Mouse (Mus musculus) MEL (cell line): ENCODE results near the gene Grk5. TPM values are rescaled to one million over a fixed set of nuclear protein-coding genes. Genes with fewer than 3 reads are reported as not detected.
A peak's percentile ranks its signal among the peaks of the same experiment; 100 is the strongest.

ENCODE experiments used
- DNase-seq: peaks from one replicate; pipeline ENCODE4 v3.0.0; 2011; ENCODE audit warnings: low read depth, low spot score
- H3K27ac ChIP-seq: 2 replicates; pipeline ENCODE4 v1.5.1; 2012; ENCODE audit warnings: low read depth, mild to moderate bottlenecking, control low read depth, low read length, moderate library complexity; ENCODE audit not compliant: control insufficient read depth
- H3K27me3 ChIP-seq, 2 experiments: fragments of 150-350 bp in 1 of 2; sonication (generic) in 1 of 2; 2 replicates each; pipeline ENCODE4 v1.6.1; 2012; ENCODE audit warnings: low read length in 2 of 2, mild to moderate bottlenecking in 2 of 2, improper control_type of control experiment in 1 of 2, moderate library complexity in 1 of 2; ENCODE audit not compliant: insufficient read depth in 2 of 2, control insufficient read depth in 1 of 2
- H3K36me3 ChIP-seq, 2 experiments: 2 replicates each; pipeline ENCODE4 v1.6.1; 2012 to 2014; ENCODE audit warnings: low read length in 2 of 2, improper control_type of control experiment in 1 of 2, inconsistent platforms in 1 of 2, mild to moderate bottlenecking in 1 of 2; ENCODE audit not compliant: insufficient read depth in 2 of 2, control insufficient read depth in 1 of 2
- H3K4me1 ChIP-seq, 2 experiments: fragments of 150-350 bp in 1 of 2; sonication (generic) in 1 of 2; 2 replicates each; pipeline ENCODE4 v1.6.1; 2012; ENCODE audit warnings: low read length in 2 of 2, improper control_type of control experiment in 1 of 2, mild to moderate bottlenecking in 1 of 2; ENCODE audit not compliant: insufficient read depth in 2 of 2, control insufficient read depth in 1 of 2
- H3K4me3 ChIP-seq, 2 experiments: fragments of 150-350 bp in 1 of 2; sonication (generic) in 1 of 2; 2 replicates each; pipeline ENCODE4 v1.5.1; 2012; ENCODE audit warnings: low read depth in 2 of 2, low read length in 2 of 2, mild to moderate bottlenecking in 2 of 2, moderate library complexity in 2 of 2, control low read depth in 1 of 2, improper control_type of control experiment in 1 of 2; ENCODE audit not compliant: control insufficient read depth in 1 of 2, insufficient read depth in 1 of 2
- H3K79me2 ChIP-seq: 2 replicates; pipeline ENCODE4 v1.6.1; 2012; ENCODE audit warnings: mild to moderate bottlenecking, low read length, moderate library complexity; ENCODE audit not compliant: control insufficient read depth, poor library complexity, insufficient read depth
- H3K9ac ChIP-seq: 2 replicates; pipeline ENCODE4 v1.6.1; 2012; ENCODE audit warnings: low read depth, mild to moderate bottlenecking, control low read depth, low read length, moderate library complexity; ENCODE audit not compliant: control insufficient read depth, poor library complexity, severe bottlenecking
- H3K9me3 ChIP-seq: fragments of 150-350 bp; sonication (generic); replicated peaks from 2 replicates; pipeline ENCODE4 v1.6.1; 2012; ENCODE audit warnings: mild to moderate bottlenecking, low read length, improper control_type of control experiment, moderate library complexity; ENCODE audit not compliant: insufficient read depth
- CHD1 ChIP-seq: IDR thresholded peaks from 2 replicates; pipeline ENCODE4 v1.6.1; 2012; ENCODE audit warnings: low read depth, mild to moderate bottlenecking, inconsistent platforms, low read length, improper control_type of control experiment
- CHD2 ChIP-seq: IDR thresholded peaks from 2 replicates; pipeline ENCODE4 v1.6.1; 2011; ENCODE audit warnings: low read length, improper control_type of control experiment
- E2F4 ChIP-seq: IDR thresholded peaks from 2 replicates; pipeline ENCODE4 v1.6.1; 2011; ENCODE audit warnings: low read depth, low read length, improper control_type of control experiment, borderline replicate concordance
- ELF1 ChIP-seq: IDR thresholded peaks from 2 replicates; pipeline ENCODE4 v1.6.1; 2014; ENCODE audit warnings: low read depth, mild to moderate bottlenecking, inconsistent platforms, low read length, improper control_type of control experiment, moderate library complexity
- ETS1 ChIP-seq: IDR thresholded peaks from 2 replicates; pipeline ENCODE4 v1.6.1; 2012; ENCODE audit warnings: low read depth, mild to moderate bottlenecking, inconsistent platforms, low read length, improper control_type of control experiment, moderate library complexity
- GABPA ChIP-seq: IDR thresholded peaks from 2 replicates; pipeline ENCODE4 v1.6.1; 2012; ENCODE audit warnings: low read depth, mild to moderate bottlenecking, inconsistent platforms, low read length, improper control_type of control experiment, moderate library complexity
- GATA1 ChIP-seq: IDR thresholded peaks from 2 replicates; pipeline ENCODE4 v1.6.1; 2011; ENCODE audit warnings: low read depth, low read length, improper control_type of control experiment
- HCFC1 ChIP-seq: IDR thresholded peaks from 2 replicates; pipeline ENCODE4 v1.6.1; 2012; ENCODE audit warnings: low read depth, mild to moderate bottlenecking, inconsistent platforms, low read length, improper control_type of control experiment, moderate library complexity
- JUND ChIP-seq: IDR thresholded peaks from 2 replicates; pipeline ENCODE4 v1.6.1; 2011; ENCODE audit warnings: low read depth, mild to moderate bottlenecking, improper control_type of control experiment, low read length
- KAT2A ChIP-seq: conservative IDR thresholded peaks from 2 replicates; pipeline ENCODE4 v1.6.1; 2012; ENCODE audit warnings: low read depth, low read length, improper control_type of control experiment, inconsistent platforms
- MAFK ChIP-seq: IDR thresholded peaks from 2 replicates; pipeline ENCODE4 v1.6.1; 2011; ENCODE audit warnings: low read depth, mild to moderate bottlenecking, low read length, improper control_type of control experiment, borderline replicate concordance
- MAX ChIP-seq: IDR thresholded peaks from 2 replicates; pipeline ENCODE4 v1.6.1; 2011; ENCODE audit warnings: low read length, improper control_type of control experiment
- MAZ ChIP-seq: IDR thresholded peaks from 2 replicates; pipeline ENCODE4 v1.6.1; 2012; ENCODE audit warnings: low read depth, mild to moderate bottlenecking, inconsistent platforms, low read length, improper control_type of control experiment
- MYC ChIP-seq: IDR thresholded peaks from 2 replicates; pipeline ENCODE4 v1.6.1; 2011; ENCODE audit warnings: low read depth, mild to moderate bottlenecking, low read length, improper control_type of control experiment, moderate library complexity
- NELFE ChIP-seq: IDR thresholded peaks from 2 replicates; pipeline ENCODE4 v1.6.1; 2011; ENCODE audit warnings: low read depth, low read length, improper control_type of control experiment
- NRF1 ChIP-seq: IDR thresholded peaks from 2 replicates; pipeline ENCODE4 v1.6.1; 2014; ENCODE audit warnings: low read depth, mild to moderate bottlenecking, inconsistent platforms, low read length, improper control_type of control experiment, moderate library complexity; ENCODE audit not compliant: poor library complexity, insufficient read depth, severe bottlenecking
- POLR2A ChIP-seq, 2 experiments: IDR thresholded peaks; 2 replicates each; pipeline ENCODE4 v1.6.1; 2011 to 2012; ENCODE audit warnings: low read length in 2 of 2, mild to moderate bottlenecking in 2 of 2, control low read depth in 1 of 2, improper control_type of control experiment in 1 of 2, low read depth in 1 of 2, moderate library complexity in 1 of 2; ENCODE audit not compliant: control insufficient read depth in 1 of 2, insufficient read depth in 1 of 2, poor library complexity in 1 of 2
- POLR2AphosphoS2 ChIP-seq: IDR thresholded peaks from 2 replicates; pipeline ENCODE4 v1.6.1; 2011; ENCODE audit warnings: low read length, improper control_type of control experiment
- POLR2AphosphoS5 ChIP-seq: IDR thresholded peaks from 2 replicates; pipeline ENCODE4 v1.6.1; 2012; ENCODE audit warnings: low read depth, borderline replicate concordance, mild to moderate bottlenecking, inconsistent platforms, low read length, moderate library complexity, mixed read lengths
- RCOR1 ChIP-seq: IDR thresholded peaks from 2 replicates; pipeline ENCODE4 v1.6.1; 2012; ENCODE audit warnings: low read depth, mild to moderate bottlenecking, inconsistent platforms, low read length, improper control_type of control experiment
- SMC3 ChIP-seq: IDR thresholded peaks from 2 replicates; pipeline ENCODE4 v1.6.1; 2011; ENCODE audit warnings: low read depth, low read length, improper control_type of control experiment
- TAL1 ChIP-seq: IDR thresholded peaks from 2 replicates; pipeline ENCODE4 v1.6.1; 2012; ENCODE audit warnings: mild to moderate bottlenecking, inconsistent platforms, low read length, moderate library complexity, mixed read lengths
- TBP ChIP-seq: IDR thresholded peaks from 2 replicates; pipeline ENCODE4 v1.8.0; 2011; ENCODE audit warnings: low read depth, low read length, improper control_type of control experiment
- TCF12 ChIP-seq: IDR thresholded peaks from 2 replicates; pipeline ENCODE4 v1.6.1; 2014; ENCODE audit warnings: low read depth, mild to moderate bottlenecking, inconsistent platforms, low read length, improper control_type of control experiment, moderate library complexity
- UBTF ChIP-seq: IDR thresholded peaks from 2 replicates; pipeline ENCODE4 v1.6.1; 2012; ENCODE audit warnings: low read depth, mild to moderate bottlenecking, inconsistent platforms, low read length, improper control_type of control experiment, moderate library complexity, borderline replicate concordance; ENCODE audit not compliant: insufficient read depth
- USF2 ChIP-seq, 2 experiments: IDR thresholded peaks; 2 replicates each; pipeline ENCODE4 v1.6.1; 2011 to 2012; ENCODE audit warnings: improper control_type of control experiment in 2 of 2, low read length in 2 of 2, borderline replicate concordance in 1 of 2, inconsistent platforms in 1 of 2, low read depth in 1 of 2, mild to moderate bottlenecking in 1 of 2; ENCODE audit not compliant: insufficient read depth in 1 of 2
- ZKSCAN1 ChIP-seq: IDR thresholded peaks from 2 replicates; pipeline ENCODE4 v1.6.1; 2012; ENCODE audit warnings: low read depth, mild to moderate bottlenecking, inconsistent platforms, low read length, improper control_type of control experiment, moderate library complexity
- ZMIZ1 ChIP-seq: IDR thresholded peaks from 2 replicates; pipeline ENCODE4 v1.6.1; 2012; ENCODE audit warnings: low read depth, mild to moderate bottlenecking, inconsistent platforms, low read length, improper control_type of control experiment, moderate library complexity
- polyA plus RNA-seq, 2 experiments: library from polyadenylated mRNA; stranded (reverse) in 1 of 2; unstranded in 1 of 2; fragments of >175 nt in 1 of 2; fragments of >200 nt in 1 of 2; gene quantifications; 2 replicates each; pipeline versions ENCODE4 v1.2.1 to v1.2.4; 2012; ENCODE audit warnings: low replicate concordance in 2 of 2, low read depth in 1 of 2; ENCODE audit not compliant: insufficient read length in 2 of 2, insufficient read depth in 1 of 2, missing spikeins in 1 of 2
- total RNA-seq: library from RNA; depleted of rRNA; stranded (reverse); fragments of 300-350 nt; gene quantifications from 2 replicates; pipeline ENCODE4 v1.2.3, GENCODE M21; 2012

Grk5 gene
- total and polyA plus RNA-seq, 3 experiments = 4.2 to 8.1 TPM; not detected in 1

DNA sequence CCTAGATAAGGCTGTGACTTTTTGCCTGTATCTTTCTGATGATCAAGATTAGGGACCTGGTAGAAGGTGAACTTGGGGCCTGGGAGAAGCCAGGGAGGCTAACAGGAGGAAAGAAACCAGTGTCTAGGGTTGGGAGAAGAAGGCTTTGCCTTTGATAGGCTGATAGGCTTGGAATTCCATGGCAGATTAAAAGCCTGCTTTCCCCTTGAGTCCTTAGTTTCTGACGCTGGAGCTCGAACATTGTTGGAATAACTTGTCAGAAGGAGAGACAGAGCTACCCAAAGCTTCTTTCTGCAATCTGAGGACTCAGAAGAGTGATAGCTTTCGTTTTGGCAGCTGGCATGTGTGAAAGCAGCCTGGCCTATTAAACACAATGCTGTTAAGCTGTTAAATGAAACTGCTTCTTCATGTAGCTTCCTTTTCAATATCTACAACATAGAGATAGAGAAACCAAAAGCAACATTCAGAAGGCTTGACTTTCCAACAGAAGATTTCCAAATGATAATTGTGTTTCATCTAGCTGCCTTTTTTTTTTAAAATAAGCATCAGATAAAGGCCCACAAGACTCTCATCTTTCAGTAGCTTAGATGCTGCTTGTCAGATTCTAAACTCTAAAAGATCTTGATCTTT lies 5.8 kb downstream of the Grk5 start (continued):
- TF ChIP-seq GATA1 (peak; percentile 39; the same call in 1 of the 2 replicates), E2F4 (no peak), SMC3 (no peak; the same call in 1 of the 2 replicates), POLR2AphosphoS5 (no peak), NRF1 (no peak), ZKSCAN1 (no peak), POLR2A (IDR thresholded peaks at IDR 0.05; ENCODE audit: control insufficient read depth in 1 of 2, insufficient read depth in 1 of 2, low read depth in 1 of 2, low read length in 2 of 2, poor library complexity in 1 of 2) (no peak), TCF12 (no peak), ETS1 (peak; percentile 56), MYC (no peak), USF2 (IDR thresholded peaks at IDR 0.05; ENCODE audit: borderline replicate concordance in 1 of 2, insufficient read depth in 1 of 2, low read depth in 1 of 2, low read length in 2 of 2) (no peak), POLR2AphosphoS2 (no peak), MAZ (no peak), ZMIZ1 (no peak), GABPA (no peak), CHD1 (no peak), NELFE (no peak), MAFK (no peak), KAT2A (no peak), UBTF (no peak), RCOR1 (no peak), CHD2 (no peak), MAX (peak; percentile 23; the same call in 1 of the 2 replicates)

- H3K27me3 ChIP-seq = no peaks in the 10 kb centered on the region
- no peaks in the 10 kb centered on the region; a peak in 1 of 4 replicates for H3K4me1 ChIP-seq
- H3K79me2 ChIP-seq = no peaks in the 10 kb centered on the region
- no peak overlapping the region for H3K9ac ChIP-seq
- no peak for DNase-seq
- H3K9me3 ChIP-seq = no peaks in the 10 kb centered on the region
- no peaks in the 10 kb centered on the region; a peak in 1 of 4 replicates for H3K36me3 ChIP-seq
- H3K27ac ChIP-seq = no peak overlapping the region
- TF ChIP-seq KAT2A = no peak
- TF ChIP-seq ETS1 = no peak
- no peak for TF ChIP-seq GATA1
- TF ChIP-seq ELF1 = no peak
- TF ChIP-seq GABPA = no peak
- TF ChIP-seq ZMIZ1 = no peak
- no peak for TF ChIP-seq TBP
- TF ChIP-seq TCF12 = no peak
- no peak for TF ChIP-seq ZKSCAN1
- TF ChIP-seq TAL1 = no peak
- TF ChIP-seq CHD1 = no peak
- no peak for TF ChIP-seq JUND
- TF ChIP-seq HCFC1 = no peak
- H3K4me3 ChIP-seq = no peak overlapping the region
Observed at GRCm38 (mm10) chr19:60903139-60903538, 13.6 kb downstream of the Grk5 start.
